Mouse (Mus musculus): Measurements from ENCODE around the gene Nudt4. TPM values are rescaled to one million over a fixed set of nuclear protein-coding genes. Genes with fewer than 3 reads are reported as not detected.
A peak's percentile ranks its signal among the peaks of the same experiment; 100 is the strongest.
"Not testable (repeated sequence)": the region's sequence is repeated elsewhere in the genome, so short reads cannot be mapped to it uniquely, and the experiment has no call there.

The Nudt4 gene
- polyA plus RNA-seq, 1 experiment from 2014 or later, result 94.1 TPM

DNA sequence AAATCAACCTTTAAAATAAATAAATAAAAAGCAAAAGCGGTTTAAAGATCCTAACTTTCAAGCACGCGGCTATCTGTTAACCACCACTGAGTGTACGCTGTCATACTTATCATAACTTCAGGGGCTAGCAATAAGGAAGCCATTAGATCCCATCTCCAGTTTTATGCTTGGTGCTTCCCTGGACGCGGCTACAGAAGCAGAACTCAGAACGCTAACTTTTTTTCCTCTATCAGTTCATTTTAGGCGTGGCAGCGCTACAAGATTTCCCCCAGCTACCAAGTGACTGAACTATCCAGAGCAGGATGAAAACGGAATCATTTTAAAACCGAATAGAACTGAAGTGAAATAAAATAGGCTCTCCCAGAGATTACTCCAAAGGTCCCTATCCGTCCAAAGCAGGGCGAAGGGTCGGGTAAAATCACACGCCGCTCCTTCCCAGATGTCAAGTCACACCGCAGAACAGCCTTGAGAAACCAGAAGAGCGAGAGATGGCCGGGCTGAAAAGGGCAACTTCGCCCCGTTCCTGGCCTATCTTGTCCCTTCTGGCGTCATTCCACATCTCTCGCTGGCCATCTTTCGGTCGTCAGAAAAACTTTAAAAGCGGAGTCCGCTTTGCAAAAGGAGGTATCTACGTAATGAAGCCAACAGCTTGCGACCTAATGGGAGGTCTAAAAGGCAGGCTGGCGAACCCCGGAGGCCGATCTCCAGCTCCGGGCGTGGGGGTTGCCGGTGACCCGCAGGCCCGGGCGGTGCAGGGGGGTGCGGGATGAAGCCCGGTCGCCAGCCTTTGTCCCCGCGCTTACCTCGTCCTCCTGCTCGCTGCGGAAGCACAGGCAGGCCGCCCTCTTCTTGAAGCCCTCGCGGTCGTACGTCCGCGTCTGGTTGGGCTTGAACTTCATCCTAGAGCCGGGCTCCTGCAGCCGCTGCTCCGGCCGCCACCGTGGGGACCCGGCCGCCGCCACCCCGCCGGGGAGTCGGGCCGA, 796 bp downstream of the Nudt4 start:
- ATAC-seq (ENCODE audit: low read depth), result peak; percentile 70
- no peaks in the 10 kb centered on the region for H3K36me3 ChIP-seq
- H3K27me3 ChIP-seq, result no peaks in the 10 kb centered on the region
- peak overlapping the region; percentile 91 for H3K4me3 ChIP-seq
- H3K9ac ChIP-seq, result peak overlapping the region; percentile 97
- under 1% methylated on average over 65 of the region's 65 CpGs for WGBS
- H3K4me1 ChIP-seq (replicated peaks), result peaks cover 55% of the 10 kb centered on the region
- peak overlapping the region; percentile 96 for H3K27ac ChIP-seq (replicated peaks)
- H3K9me3 ChIP-seq, result no peaks in the 10 kb centered on the region
- H3K4me2 ChIP-seq, result peak overlapping the region; percentile 93

DNA sequence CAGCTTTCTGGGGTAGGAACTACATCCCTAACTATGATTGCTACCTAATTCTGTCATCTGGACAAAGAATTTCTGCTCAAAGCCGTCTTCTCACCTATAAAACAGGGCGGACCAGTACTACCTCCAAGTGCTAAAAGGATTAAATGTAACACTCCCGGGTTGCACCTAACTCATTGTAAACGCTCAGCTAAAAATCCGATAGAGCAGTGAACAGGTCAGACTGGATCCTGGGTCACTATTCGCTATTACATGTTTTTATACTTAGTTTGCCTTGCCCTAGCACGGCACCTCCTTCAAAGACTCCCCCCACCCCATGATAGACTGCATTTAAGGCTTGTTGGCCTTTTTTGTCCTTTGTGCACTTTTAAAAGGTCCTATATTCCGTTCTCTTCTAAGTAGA, 1.6 kb downstream of the Nudt4 start:
- H3K27me3 ChIP-seq, result no peaks in the 10 kb centered on the region
- peak overlapping the region; percentile 93 for H3K4me2 ChIP-seq
- 6% methylated on average over 8 of the region's 8 CpGs for WGBS
- no peaks in the 10 kb centered on the region for H3K36me3 ChIP-seq
- peak overlapping the region; percentile 97 for H3K9ac ChIP-seq
- H3K4me3 ChIP-seq, result peak overlapping the region; percentile 91
- H3K4me1 ChIP-seq (replicated peaks), result peaks cover 55% of the 10 kb centered on the region
- ATAC-seq (ENCODE audit: low read depth), result no peak
- no peak overlapping the region for H3K27ac ChIP-seq (replicated peaks)
- no peaks in the 10 kb centered on the region for H3K9me3 ChIP-seq

DNA sequence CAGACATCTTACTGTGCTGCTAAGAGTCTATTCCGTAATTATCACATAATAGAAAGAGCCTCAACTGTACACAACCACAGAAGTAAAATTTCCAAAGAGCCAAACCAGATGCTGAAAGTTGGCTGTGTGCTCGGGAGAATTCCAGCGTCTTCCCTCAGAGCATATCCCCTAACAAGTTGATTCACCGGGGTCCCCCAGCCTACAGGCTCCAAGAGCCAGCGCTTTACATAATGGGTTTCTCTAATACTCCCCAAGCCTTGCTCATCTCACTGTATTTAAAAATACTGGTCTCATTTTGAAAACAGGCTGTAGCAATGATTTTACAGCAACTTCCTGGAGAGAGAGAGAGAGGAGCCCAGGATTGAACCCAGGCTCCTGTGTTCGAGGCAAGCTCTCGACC, 2.3 kb downstream of the Nudt4 start:
- ATAC-seq (ENCODE audit: low read depth), result no peak
- H3K27ac ChIP-seq (replicated peaks), result no peak overlapping the region
- no peaks in the 10 kb centered on the region for H3K9me3 ChIP-seq
- 54% methylated on average over 7 of the region's 7 CpGs for WGBS
- H3K4me2 ChIP-seq, result peak overlapping the region; percentile 93
- peak overlapping the region; percentile 91 for H3K4me3 ChIP-seq
- H3K4me1 ChIP-seq (replicated peaks), result peaks cover 55% of the 10 kb centered on the region
- no peaks in the 10 kb centered on the region for H3K36me3 ChIP-seq
- no peaks in the 10 kb centered on the region for H3K27me3 ChIP-seq
- H3K9ac ChIP-seq, result peak overlapping the region; percentile 97

DNA sequence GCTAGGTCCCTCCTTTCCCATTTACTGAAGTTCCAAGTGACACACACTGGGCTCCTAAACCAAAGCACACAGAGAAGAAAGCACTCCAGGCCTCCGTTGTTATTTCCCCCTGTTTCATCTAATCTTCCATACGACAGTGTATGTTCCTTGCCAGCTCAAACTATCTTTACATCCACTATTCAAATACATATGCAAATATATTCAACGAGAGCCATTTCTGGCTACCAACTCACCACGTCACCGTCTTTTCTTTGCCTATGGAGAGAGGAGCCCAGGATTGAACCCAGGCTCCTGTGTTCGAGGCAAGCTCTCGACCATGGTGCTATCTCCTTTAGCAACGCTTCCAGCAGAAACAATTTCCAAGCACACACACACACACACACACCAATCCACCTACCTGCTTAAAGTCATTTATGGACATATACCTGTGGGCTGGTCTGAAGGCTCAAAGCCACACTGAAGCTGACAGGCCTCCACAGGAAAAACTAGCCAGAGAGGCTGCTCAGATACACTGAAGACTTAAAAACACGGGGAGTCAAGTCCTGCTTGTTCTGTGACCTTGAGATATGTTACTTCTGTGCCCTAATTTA, 3.5 kb downstream of the Nudt4 start:
- Histone ChIP-seq H3K27ac (replicated peaks) (no peak overlapping the region), H3K4me3 (peak overlapping the region; percentile 10), H3K27me3 (no peaks in the 10 kb centered on the region), H3K4me1 (replicated peaks) (peaks cover 62% of the 10 kb centered on the region), H3K9ac (0 out of 2 replicates have a peak overlapping the region, but pooled peaks have one; percentile 26), H3K36me3 (no peaks in the 10 kb centered on the region), H3K9me3 (no peaks in the 10 kb centered on the region), H3K4me2 (peak overlapping the region; percentile 36)
- 87% methylated on average over 9 of the region's 9 CpGs for WGBS
- ATAC-seq (ENCODE audit: low read depth), result no peak

DNA sequence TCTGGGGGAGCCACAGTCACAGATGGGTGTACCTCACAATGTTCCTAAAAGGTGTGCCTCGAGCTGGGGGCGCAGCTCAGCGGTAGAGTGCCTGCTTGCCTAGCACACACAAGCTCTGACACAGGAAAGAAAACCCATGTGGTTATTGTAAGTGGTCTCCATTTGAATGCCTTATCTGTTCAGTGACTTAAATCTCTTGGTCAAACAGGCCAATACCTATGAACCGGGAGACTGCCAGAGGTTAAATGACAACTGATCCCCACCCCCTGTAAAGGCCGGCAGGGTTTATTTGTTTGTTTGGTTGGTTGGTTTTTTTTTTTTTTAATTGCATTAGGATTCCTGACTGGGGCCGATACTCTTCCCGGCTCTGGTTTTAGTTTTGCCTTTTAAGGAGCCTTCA, 4.5 kb downstream of the Nudt4 start:
- no peak overlapping the region for H3K4me2 ChIP-seq
- WGBS, result 81% methylated on average over 7 of the region's 7 CpGs
- no peaks in the 10 kb centered on the region for H3K27me3 ChIP-seq
- no peak overlapping the region for H3K27ac ChIP-seq (replicated peaks)
- no peaks in the 10 kb centered on the region for H3K36me3 ChIP-seq
- H3K4me1 ChIP-seq (replicated peaks), result peaks cover 62% of the 10 kb centered on the region
- no peaks in the 10 kb centered on the region for H3K9me3 ChIP-seq
- ATAC-seq (ENCODE audit: low read depth), result no peak
- H3K9ac ChIP-seq, result no peak overlapping the region
- no peak overlapping the region for H3K4me3 ChIP-seq

DNA sequence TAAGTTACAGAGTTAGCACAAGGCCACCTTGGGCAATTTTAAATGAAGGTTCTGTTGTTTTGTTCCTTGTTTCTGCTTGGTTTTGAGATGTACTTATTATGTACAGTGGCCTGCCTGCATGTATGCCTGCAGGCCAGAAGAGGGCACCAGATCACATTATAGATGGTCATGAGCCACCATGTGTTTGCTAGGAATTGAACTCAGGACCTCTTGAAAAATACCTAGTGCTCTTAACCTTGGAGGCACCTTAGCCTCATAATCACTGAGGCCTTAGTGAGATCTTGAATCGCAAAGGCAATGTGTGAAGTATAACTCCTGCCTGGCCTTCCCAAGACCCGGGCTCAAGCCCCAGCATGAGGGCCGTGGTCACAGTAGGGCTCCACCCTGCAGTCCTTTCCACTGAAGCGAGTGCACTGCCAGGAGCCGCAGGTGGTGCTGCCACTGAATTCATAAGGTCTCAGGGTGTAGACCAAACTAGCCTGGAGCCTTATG, 6.6 kb downstream of the Nudt4 start:
- 86% methylated on average over 5 of the region's 5 CpGs for WGBS
- H3K36me3 ChIP-seq, result no peaks in the 10 kb centered on the region
- no peaks in the 10 kb centered on the region for H3K9me3 ChIP-seq
- H3K4me3 ChIP-seq, result no peak overlapping the region
- peaks cover 65% of the 10 kb centered on the region for H3K4me1 ChIP-seq (replicated peaks)
- H3K27ac ChIP-seq (replicated peaks), result no peak overlapping the region
- no peak overlapping the region for H3K4me2 ChIP-seq
- no peak for ATAC-seq (ENCODE audit: low read depth)
- no peak overlapping the region for H3K9ac ChIP-seq
- no peaks in the 10 kb centered on the region for H3K27me3 ChIP-seq

DNA sequence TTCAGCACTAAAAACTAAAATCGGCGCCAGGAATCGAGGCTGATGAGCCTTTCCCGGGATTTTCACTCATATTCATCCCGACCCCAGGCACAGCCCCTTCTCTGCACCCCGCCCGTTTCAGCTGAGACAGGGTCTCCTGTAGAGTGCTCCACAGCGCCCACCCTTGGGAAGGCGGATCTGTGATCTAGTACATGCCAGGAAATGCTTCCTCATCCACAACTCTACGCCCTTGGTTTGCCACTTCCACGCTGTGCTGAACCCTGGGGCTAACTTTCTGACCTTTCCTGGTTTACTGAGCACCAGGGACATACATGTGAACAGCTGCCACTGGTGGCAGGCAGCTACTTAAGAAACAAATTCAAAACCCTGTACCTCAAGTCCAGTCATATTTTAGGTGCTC, 8.1 kb downstream of the Nudt4 start:
- no peaks in the 10 kb centered on the region for H3K9me3 ChIP-seq
- no peaks in the 10 kb centered on the region for H3K27me3 ChIP-seq
- H3K4me1 ChIP-seq (replicated peaks), result peaks cover 58% of the 10 kb centered on the region
- no peak overlapping the region for H3K27ac ChIP-seq (replicated peaks)
- peaks cover 4% of the 10 kb centered on the region; the same call in 1 of the 2 replicates for H3K36me3 ChIP-seq
- H3K4me2 ChIP-seq, result no peak overlapping the region
- 81% methylated on average over 11 of the region's 11 CpGs for WGBS
- no peak overlapping the region for H3K4me3 ChIP-seq
- no peak for ATAC-seq (ENCODE audit: low read depth)
- H3K9ac ChIP-seq, result no peak overlapping the region

DNA sequence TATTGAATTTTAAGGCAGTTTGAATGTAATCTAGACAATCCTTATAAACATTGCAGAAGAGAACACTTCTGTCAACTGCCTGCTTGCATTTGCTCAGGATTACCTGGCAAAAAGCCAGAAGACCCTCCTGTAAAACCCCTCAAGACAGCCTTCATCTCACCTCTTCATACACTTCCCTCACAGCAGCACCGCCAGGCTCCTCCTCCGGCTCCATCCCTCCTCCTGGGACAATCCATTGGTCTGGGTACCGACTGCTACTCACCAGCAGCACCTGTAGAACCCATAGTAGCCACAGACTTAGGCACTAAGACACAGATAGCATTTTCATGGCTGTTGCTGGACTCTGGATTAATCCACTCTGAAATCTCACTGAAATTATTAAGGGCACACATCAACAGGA, 11.6 kb downstream of the Nudt4 start:
- H3K4me2 ChIP-seq, result no peak overlapping the region
- no peak overlapping the region for H3K4me3 ChIP-seq
- H3K9ac ChIP-seq, result no peak overlapping the region
- H3K9me3 ChIP-seq, result no peaks in the 10 kb centered on the region
- 0 out of 2 replicates have a peak overlapping the region, but pooled peaks have one; percentile 1 for H3K27ac ChIP-seq (replicated peaks)
- WGBS, result 57% methylated on average over 3 of the region's 3 CpGs
- ATAC-seq (ENCODE audit: low read depth), result no peak
- no peaks in the 10 kb centered on the region for H3K27me3 ChIP-seq
- H3K36me3 ChIP-seq, result peaks cover 22% of the 10 kb centered on the region
- H3K4me1 ChIP-seq (replicated peaks), result peaks cover 34% of the 10 kb centered on the region

DNA sequence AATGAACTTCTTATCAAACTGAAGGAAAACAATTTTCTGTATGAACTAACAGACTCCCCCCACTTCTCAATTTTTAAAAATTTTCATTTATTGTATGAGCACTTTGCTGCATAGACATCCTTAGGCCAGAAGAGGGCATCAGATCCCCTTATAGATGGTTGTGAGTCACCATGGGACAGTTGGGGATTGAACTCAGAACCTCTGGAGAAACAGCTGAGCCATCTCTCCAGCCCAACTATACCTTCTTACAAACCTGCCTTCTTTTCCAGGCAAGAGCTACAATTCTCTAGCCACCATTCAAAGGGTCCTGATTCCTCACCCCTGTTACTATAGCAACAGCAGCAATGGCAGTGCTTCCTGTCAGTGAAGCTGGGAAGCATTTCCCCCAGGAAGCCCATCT, 12.2 kb downstream of the Nudt4 start:
- H3K9ac ChIP-seq, result no peak overlapping the region
- peaks cover 34% of the 10 kb centered on the region for H3K4me1 ChIP-seq (replicated peaks)
- H3K36me3 ChIP-seq, result peaks cover 25% of the 10 kb centered on the region
- H3K4me2 ChIP-seq, result no peak overlapping the region
- H3K4me3 ChIP-seq, result no peak overlapping the region
- ATAC-seq (ENCODE audit: low read depth), result no peak
- no peaks in the 10 kb centered on the region for H3K27me3 ChIP-seq
- H3K27ac ChIP-seq (replicated peaks), result 0 out of 2 replicates have a peak overlapping the region, but pooled peaks have one; percentile 1
- H3K9me3 ChIP-seq, result no peaks in the 10 kb centered on the region

DNA sequence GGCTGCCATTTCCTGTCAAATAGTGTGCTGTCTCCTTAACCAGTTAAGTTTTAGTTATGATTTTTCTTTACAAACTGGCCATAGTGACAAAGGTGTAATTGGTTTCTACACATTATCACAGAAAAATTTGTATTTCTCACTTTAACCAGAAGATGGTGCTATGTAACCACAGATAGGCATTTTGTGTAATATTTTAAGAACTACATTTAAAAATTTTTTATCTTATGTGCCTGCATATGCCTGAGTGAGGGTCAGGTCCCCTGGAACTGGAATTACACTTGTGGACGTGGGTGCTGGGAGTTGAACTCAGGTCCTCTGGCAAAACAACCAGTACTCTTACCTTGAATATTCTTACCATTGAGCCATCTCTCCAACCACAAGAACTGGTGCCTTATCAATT, 13.4 kb downstream of the Nudt4 start:
- peaks cover 25% of the 10 kb centered on the region for H3K4me1 ChIP-seq (replicated peaks)
- no peaks in the 10 kb centered on the region for H3K9me3 ChIP-seq
- no peak for ATAC-seq (ENCODE audit: low read depth)
- H3K4me3 ChIP-seq, result no peak overlapping the region
- H3K27ac ChIP-seq (replicated peaks), result no peak overlapping the region
- 73% methylated on average over 1 of the region's 1 CpGs for WGBS
- H3K36me3 ChIP-seq, result peaks cover 25% of the 10 kb centered on the region
- H3K4me2 ChIP-seq, result no peak overlapping the region
- H3K9ac ChIP-seq, result no peak overlapping the region
- no peaks in the 10 kb centered on the region for H3K27me3 ChIP-seq

DNA sequence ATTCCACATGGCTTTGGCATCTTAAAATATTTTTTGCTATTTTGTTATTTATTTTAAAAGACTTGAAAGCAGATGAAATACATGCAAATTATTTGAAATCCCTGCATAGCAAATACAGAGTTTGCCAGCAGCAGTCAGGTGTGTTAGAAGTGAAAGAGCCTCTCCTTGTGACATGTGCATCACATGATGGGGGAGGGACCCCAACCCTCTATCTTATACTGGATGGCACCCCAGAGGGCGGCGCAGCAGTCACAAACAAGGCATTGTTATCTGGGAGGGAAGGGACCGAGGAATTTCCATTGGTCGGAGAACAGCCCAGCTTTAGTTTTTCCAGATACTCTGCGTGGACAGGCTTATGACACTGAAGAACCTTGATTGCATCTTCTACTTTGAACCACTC, 14.9 kb downstream of the Nudt4 start:
- Histone ChIP-seq H3K36me3 (peaks cover 37% of the 10 kb centered on the region), H3K4me1 (replicated peaks) (peaks cover 14% of the 10 kb centered on the region; the same call in 1 of the 2 replicates)
- H3K27ac ChIP-seq (replicated peaks); H3K27me3 ChIP-seq; H3K4me2 ChIP-seq; ATAC-seq (ENCODE audit: low read depth); H3K4me3 ChIP-seq; H3K9ac ChIP-seq; H3K9me3 ChIP-seq: not testable (repeated sequence)
- WGBS, result 65% methylated on average over 5 of the region's 5 CpGs

DNA sequence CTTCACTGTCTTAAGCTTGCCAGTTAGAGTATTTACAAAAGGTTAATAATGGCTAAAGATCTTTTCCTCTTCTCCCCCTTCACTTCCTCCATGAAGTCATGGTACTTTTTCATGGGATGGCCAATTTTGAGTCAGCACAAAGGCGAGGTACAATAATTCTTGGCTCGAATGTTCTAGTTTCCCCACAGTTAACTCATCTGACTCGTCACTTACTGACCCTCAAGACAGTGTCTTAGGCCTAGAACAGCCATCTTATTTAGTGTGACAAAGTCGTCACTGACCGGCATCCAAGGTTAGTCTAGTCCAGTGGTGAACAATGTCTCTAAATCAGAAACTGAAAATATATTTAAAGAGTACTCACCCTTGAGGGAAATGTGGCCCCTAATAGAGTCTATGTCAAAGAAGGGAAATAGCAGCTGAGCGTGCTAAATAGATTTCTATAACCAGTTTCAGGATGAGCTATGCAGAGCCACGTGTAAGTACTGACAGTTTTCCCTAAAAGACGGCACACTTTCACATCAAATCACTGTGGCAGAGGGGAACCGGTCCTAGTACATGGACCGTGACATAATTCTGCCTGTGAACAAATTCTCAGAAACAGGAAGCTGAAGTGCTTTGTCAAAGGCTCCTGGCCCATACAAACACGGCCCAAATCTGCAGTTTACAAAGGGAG, 15.7 kb downstream of the Nudt4 start:
- Histone ChIP-seq H3K4me2 (no peak overlapping the region), H3K4me1 (replicated peaks) (peaks cover 10% of the 10 kb centered on the region; the same call in 1 of the 2 replicates), H3K27ac (replicated peaks) (no peak overlapping the region), H3K9ac (no peak overlapping the region), H3K4me3 (no peak overlapping the region), H3K27me3 (no peaks in the 10 kb centered on the region), H3K9me3 (no peaks in the 10 kb centered on the region), H3K36me3 (peaks cover 41% of the 10 kb centered on the region)
- ATAC-seq (ENCODE audit: low read depth), result no peak
- WGBS, result 83% methylated on average over 11 of the region's 11 CpGs
